Mouse (Mus musculus): ENCODE results near the gene Syt15.

- TF ChIP-seq POLR2A (IDR thresholded peaks at IDR 0.05; ENCODE audit: insufficient read depth, low read length) (no peak), EP300 (IDR thresholded peaks at IDR 0.05; ENCODE audit: insufficient read depth, low read depth, low read length) (no peak)
Measured at GRCm38 (mm10) chr14:34240263-34240662, 20.9 kb downstream of the Syt15 start.
